Mouse (Mus musculus) forebrain, embryonic 14.5 days (tissue): ENCODE results near the gene Gm27027. TPM values are rescaled to one million over a fixed set of nuclear protein-coding genes. Genes with fewer than 3 reads are reported as not detected.

Source experiments
- ATAC-seq: fragments of 200-750 bp; cut with Nextera tagmentation; 2 replicates; pipeline ENCODE4 v1.8.0; 2017; ENCODE audit warnings: mild to moderate bottlenecking, moderate library complexity
- DNase-seq: peaks from one replicate; pipeline ENCODE4 v3.0.0-alpha.2; 2015; ENCODE audit warnings: low spot score
- H3K27ac ChIP-seq: fragments of 300-500 bp; sonication (generic); 2 replicates; pipeline ENCODE4 v1.5.1; 2014; ENCODE audit warnings: low read depth, mild to moderate bottlenecking, control low read depth, low read length, moderate library complexity
- H3K27me3 ChIP-seq: fragments of 300-500 bp; sonication (generic); replicated peaks from 2 replicates; pipeline ENCODE4 v1.6.1; 2014; ENCODE audit warnings: low read length, control low read depth, mixed read lengths; ENCODE audit not compliant: control insufficient read depth, insufficient read depth
- H3K36me3 ChIP-seq: fragments of 300-500 bp; sonication (generic); 2 replicates; pipeline ENCODE4 v1.6.1; 2014; ENCODE audit warnings: low read length, control low read depth; ENCODE audit not compliant: control insufficient read depth, insufficient read depth
- H3K4me1 ChIP-seq: fragments of 300-500 bp; sonication (generic); 2 replicates; pipeline ENCODE4 v1.6.1; 2014; ENCODE audit warnings: antibody characterized with exemption, low read length, control low read depth; ENCODE audit not compliant: control insufficient read depth, insufficient read depth
- H3K4me2 ChIP-seq: fragments of 300-500 bp; sonication (generic); 2 replicates; pipeline ENCODE4 v1.6.1; 2014; ENCODE audit warnings: mild to moderate bottlenecking, control low read depth, low read length
- H3K4me3 ChIP-seq: fragments of 300-500 bp; sonication (generic); 2 replicates; pipeline ENCODE4 v1.5.1; 2014; ENCODE audit warnings: low read depth, low read length, control low read depth
- H3K9ac ChIP-seq: fragments of 300-500 bp; sonication (generic); 2 replicates; pipeline ENCODE4 v1.6.1; 2014; ENCODE audit warnings: mild to moderate bottlenecking, low read length, control low read depth, moderate library complexity
- H3K9me3 ChIP-seq: fragments of 300-500 bp; sonication (generic); replicated peaks from 2 replicates; pipeline ENCODE4 v1.6.1; 2016; ENCODE audit warnings: low read length, control low read depth, mixed read lengths; ENCODE audit not compliant: control insufficient read depth
- WGBS: fragments of 180-500 bp; shearing (Covaris S2); extraction: QIAGEN DNeasy Blood & Tissue Kit; methylation state at CpG from one replicate; pipeline ENCODE4 v1.1.7; 2014; 5-methylcytosine and 5-hydroxymethylcytosine counted together
- polyA plus RNA-seq: library from polyadenylated mRNA; unstranded; fragments of >200 nt; fragmentation: Nextera tagmentation; extraction: Ambion mirVana; gene quantifications from 2 replicates; pipeline ENCODE4 v1.2.1, GENCODE M21; 2014

The Gm27027 gene
- polyA plus RNA-seq, 1 experiment from 2014 or later = not detected

- 65% methylated on average over 1 of the region's 1 CpGs for WGBS
- Histone ChIP-seq H3K4me2 (no peak overlapping the region), H3K9ac (no peak overlapping the region), H3K27ac (no peak overlapping the region), H3K4me3 (no peak overlapping the region), H3K4me1 (peaks cover 9% of the 10 kb centered on the region), H3K9me3 (no peaks in the 10 kb centered on the region), H3K27me3 (no peaks in the 10 kb centered on the region), H3K36me3 (no peaks in the 10 kb centered on the region)
- DNase-seq = no peak
- no peak; the same call in 1 of the 2 replicates for ATAC-seq
These were observed 32.4 kb downstream of the Gm27027 start for GRCm38 (mm10) chr2:93963802-93964201.

GRCm38 (mm10) chr2:93961716-93962115, 34.4 kb downstream of the Gm27027 start:
- H3K4me2 ChIP-seq = no peak overlapping the region
- no peak overlapping the region for H3K9ac ChIP-seq
- peaks cover 19% of the 10 kb centered on the region for H3K4me1 ChIP-seq
- H3K36me3 ChIP-seq = no peaks in the 10 kb centered on the region
- no peaks in the 10 kb centered on the region for H3K27me3 ChIP-seq
- H3K9me3 ChIP-seq = no peaks in the 10 kb centered on the region
- H3K4me3 ChIP-seq = no peak overlapping the region
- WGBS = 81% methylated on average over 8 of the region's 8 CpGs
- DNase-seq = no peak
- no peak for ATAC-seq
- no peak overlapping the region for H3K27ac ChIP-seq

DNA sequence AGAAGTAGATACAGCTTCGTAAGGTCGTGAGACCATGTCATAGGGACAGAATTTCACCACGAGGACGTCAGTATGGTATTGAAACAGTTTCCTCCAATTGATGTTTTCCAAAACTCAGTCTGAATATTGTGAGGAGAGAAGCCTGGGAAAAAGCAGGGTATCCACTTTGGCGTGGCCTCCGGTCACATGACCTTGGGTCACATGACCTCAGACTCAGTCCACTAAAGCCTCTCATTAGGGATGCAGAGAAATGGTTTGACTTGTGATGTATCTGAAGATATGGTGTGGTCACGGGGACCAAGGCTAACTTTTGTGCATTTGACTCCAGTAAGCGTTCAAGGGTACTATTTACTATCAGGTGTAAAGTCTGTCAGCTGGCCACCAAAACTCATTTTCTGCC, 36.8 kb downstream of the Gm27027 start:
- H3K4me3 ChIP-seq = no peak overlapping the region
- 77% methylated on average over 8 of the region's 8 CpGs for WGBS
- no peak for DNase-seq
- H3K27me3 ChIP-seq = no peaks in the 10 kb centered on the region
- H3K4me2 ChIP-seq = no peak overlapping the region
- H3K36me3 ChIP-seq = no peaks in the 10 kb centered on the region
- no peak overlapping the region for H3K27ac ChIP-seq
- ATAC-seq = no peak
- H3K9ac ChIP-seq = no peak overlapping the region
- H3K4me1 ChIP-seq = peaks cover 19% of the 10 kb centered on the region
- no peaks in the 10 kb centered on the region for H3K9me3 ChIP-seq

DNA sequence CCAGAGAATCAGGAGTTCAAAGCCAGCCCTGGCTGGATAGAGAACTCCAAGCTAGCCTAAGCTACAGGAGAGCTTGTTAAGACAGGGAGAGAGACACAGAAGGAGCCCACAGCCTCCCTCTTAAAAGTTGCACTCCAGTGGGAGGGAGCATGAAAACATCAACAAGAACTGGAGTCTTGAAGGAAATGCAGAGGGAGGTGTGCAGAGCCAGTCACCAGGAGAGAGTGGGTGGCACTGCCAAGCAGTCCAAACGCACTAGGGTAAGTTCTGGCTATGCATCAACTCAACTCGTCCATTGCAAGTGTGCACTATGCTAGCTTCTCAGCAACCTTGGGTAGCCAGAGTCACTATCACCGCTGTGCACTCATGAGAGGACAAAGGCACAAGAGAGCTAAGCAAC, 37.9 kb downstream of the Gm27027 start:
- H3K27ac ChIP-seq = peak overlapping the region; percentile 97
- H3K27me3 ChIP-seq = no peaks in the 10 kb centered on the region
- peak overlapping the region; percentile 93 for H3K4me2 ChIP-seq

DNA sequence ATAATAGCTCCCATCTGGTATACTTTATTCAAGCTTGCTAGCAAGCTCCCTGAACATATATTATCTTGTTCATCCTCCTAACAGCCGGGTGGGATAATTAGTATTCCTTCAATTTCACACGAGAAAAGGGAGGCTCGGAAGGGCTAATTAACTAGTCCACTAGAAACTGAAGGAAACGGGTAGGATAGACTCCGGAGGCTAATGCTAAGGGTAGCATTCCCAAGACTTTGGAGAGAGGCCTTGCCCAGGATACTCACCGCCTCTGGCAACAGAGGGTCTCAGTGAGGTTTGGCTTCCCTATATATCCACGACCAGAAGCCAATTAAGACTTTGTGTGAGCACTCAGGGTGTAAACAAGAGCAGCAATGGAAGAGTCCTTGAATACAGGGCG, 38.4 kb downstream of the Gm27027 start:
- Histone ChIP-seq H3K4me3 (peak overlapping the region; percentile 78), H3K36me3 (no peaks in the 10 kb centered on the region), H3K4me2 (peak overlapping the region; percentile 93), H3K9me3 (no peaks in the 10 kb centered on the region), H3K4me1 (peaks cover 23% of the 10 kb centered on the region), H3K27me3 (no peaks in the 10 kb centered on the region), H3K27ac (peak overlapping the region; percentile 97), H3K9ac (no peak overlapping the region)
- ATAC-seq (peak; percentile 52), DNase-seq (no peak)
- 8% methylated on average over 8 of the region's 8 CpGs for WGBS

More for the DNA sequence above, 37.9 kb downstream of the Gm27027 start:
- 62% methylated on average over 3 of the region's 3 CpGs for WGBS
- ATAC-seq = no peak
- Histone ChIP-seq H3K36me3 (no peaks in the 10 kb centered on the region), H3K4me3 (no peak overlapping the region), H3K4me1 (peaks cover 23% of the 10 kb centered on the region), H3K9ac (no peak overlapping the region), H3K9me3 (no peaks in the 10 kb centered on the region)
- no peak for DNase-seq

DNA sequence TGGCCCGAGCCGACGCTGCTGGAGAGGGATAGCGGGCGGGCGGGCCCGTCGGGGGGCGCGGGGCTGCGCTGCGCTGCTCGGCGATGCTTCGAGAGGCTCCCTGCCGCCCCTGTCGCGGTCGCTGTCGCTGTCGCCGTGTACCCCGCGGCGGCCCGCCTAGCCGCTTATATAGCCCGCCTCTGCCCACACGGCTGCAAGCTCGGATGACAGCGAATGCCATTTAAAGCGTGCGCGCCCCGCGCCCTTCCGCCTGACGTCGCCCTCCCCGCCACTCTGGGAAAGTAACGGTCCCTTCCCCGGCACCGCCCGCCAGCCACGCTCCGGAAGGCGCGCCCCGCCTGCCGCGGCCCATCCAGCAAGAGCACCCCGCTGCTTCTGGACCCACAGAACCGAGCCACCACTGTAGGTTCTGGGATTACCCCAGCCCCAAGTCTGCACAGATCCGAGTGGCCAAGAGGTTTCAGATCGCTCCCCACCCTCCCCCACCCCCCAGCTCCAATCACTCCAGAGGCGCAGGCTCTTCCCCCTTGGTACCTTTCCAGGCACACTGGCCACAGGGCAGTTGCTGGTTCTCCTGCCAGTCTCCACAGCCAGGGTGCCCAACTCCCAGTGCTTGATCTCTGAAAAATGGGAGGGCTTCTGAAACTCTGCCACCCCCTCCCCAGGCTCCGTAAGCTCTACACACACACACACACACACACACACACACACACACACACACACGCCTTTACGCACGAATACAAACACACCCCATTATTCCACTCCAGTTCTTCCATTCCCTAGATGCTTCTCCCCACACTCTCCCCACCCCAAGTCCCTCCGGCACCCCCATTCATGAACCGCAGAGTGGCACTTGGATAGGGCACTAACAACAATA, 39.0 kb downstream of the Gm27027 start, which contains the start of gene Gm13889:
TSS of gene Gm13889 (minus strand) at position 294 of the 877 bp plus-strand sequence.
- 1% methylated on average over 31 of the region's 62 CpGs for WGBS

GRCm38 (mm10) chr2:93956331-93956801, 39.8 kb downstream of the Gm27027 start:
- DNase-seq (peak; percentile 72), ATAC-seq (peak; percentile 36)
- WGBS = under 1% methylated on average over 38 of the region's 44 CpGs
- Histone ChIP-seq H3K4me3 (peak overlapping the region; percentile 78), H3K4me1 (peaks cover 23% of the 10 kb centered on the region), H3K27ac (peak overlapping the region; percentile 97), H3K27me3 (no peaks in the 10 kb centered on the region), H3K36me3 (no peaks in the 10 kb centered on the region), H3K4me2 (peak overlapping the region; percentile 93), H3K9me3 (no peaks in the 10 kb centered on the region), H3K9ac (peak overlapping the region; percentile 91)

More for the DNA sequence above, 39.0 kb downstream of the Gm27027 start, which contains the start of gene Gm13889:
- ATAC-seq (peak; percentile 79), DNase-seq (peak; percentile 93)
- Histone ChIP-seq H3K9me3 (no peaks in the 10 kb centered on the region), H3K9ac (peak within 1 kb of the TSS; percentile 91), H3K27me3 (no peaks in the 10 kb centered on the region), H3K36me3 (no peaks in the 10 kb centered on the region), H3K27ac (peak within 1 kb of the TSS; percentile 97), H3K4me3 (peak within 1 kb of the TSS; percentile 78), H3K4me1 (peaks cover 23% of the 10 kb centered on the region), H3K4me2 (peak within 1 kb of the TSS; percentile 93)

DNA sequence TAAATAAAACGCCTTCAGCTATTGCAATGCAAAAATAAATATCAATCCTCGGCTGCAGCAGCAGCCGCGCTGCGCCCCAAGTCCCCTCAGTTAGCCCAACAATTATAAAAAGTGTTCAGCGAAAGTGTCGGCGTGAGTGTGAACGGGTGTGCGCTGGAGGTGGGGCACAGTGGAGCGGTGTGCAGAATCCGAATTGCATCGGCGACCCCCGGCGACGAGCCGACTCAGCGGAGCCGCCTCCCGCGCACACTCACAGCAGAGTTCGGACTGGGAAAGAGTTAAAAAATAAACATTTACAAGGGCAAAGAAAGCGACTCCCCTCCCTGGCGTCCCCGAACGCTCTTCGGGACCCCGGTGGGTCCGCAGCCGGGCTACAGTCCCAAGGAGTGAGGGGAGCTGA, 40.3 kb downstream of the Gm27027 start:
- Histone ChIP-seq H3K27ac (peak overlapping the region; percentile 97), H3K36me3 (no peaks in the 10 kb centered on the region), H3K4me2 (peak overlapping the region; percentile 93), H3K4me3 (peak overlapping the region; percentile 78), H3K9ac (peak overlapping the region; percentile 91), H3K27me3 (no peaks in the 10 kb centered on the region), H3K9me3 (no peaks in the 10 kb centered on the region), H3K4me1 (peaks cover 23% of the 10 kb centered on the region)
- WGBS = under 1% methylated on average over 31 of the region's 31 CpGs
- ATAC-seq (no peak), DNase-seq (peak; percentile 45)
